Mouse (Mus musculus): ENCODE measurements around the gene Hoxd3. TPM values are rescaled to one million over a fixed set of nuclear protein-coding genes. Genes with fewer than 3 reads are reported as not detected.
A peak's percentile ranks its signal among the peaks of the same experiment; 100 is the strongest.

The Hoxd3 gene
- polyA plus RNA-seq, 1 experiment from 2014 or later, result 55.9 TPM

DNA sequence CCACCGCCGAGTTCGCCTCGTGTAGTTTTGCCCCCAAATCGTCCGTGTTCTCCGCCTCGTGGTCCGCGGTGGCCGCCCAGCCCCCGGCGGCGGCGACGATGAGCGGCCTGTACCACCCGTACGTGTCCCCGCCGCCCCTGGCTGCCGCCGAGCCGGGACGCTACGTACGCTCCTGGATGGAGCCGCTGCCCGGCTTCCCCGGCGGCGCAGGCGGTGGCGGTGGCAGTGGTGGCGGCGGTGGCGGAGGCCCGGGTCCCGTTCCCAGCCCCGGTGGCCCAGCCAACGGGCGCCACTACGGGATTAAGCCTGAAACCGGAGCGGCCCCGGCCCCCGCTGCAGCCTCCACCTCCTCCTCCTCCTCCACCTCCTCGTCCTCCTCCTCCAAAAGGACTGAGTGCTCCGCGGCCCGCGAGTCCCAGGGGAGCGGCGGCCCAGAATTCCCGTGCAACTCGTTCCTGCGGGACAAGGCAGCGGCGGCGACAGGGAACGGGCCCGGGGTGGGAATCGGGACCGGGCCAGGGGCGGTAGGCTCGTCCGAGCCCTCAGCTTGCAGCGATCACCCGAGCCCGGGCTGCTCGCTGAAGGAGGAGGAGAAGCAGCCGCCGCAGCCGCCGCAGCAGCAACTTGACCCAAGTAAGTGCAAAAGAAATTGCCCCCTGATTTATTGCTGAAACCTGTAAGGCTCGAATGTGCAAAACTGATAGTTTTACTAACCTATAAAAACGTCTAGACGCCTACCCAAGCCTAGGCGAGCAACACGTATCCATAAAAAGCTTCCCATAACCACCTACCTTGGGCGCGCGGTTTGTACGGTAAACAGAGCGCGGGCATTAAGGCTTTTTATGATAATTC lies 13.3 kb upstream of the Hoxd3 start:
- peaks cover 65% of the 10 kb centered on the region for H3K27me3 ChIP-seq (replicated peaks)
- no peaks in the 10 kb centered on the region for H3K36me3 ChIP-seq
- ATAC-seq (ENCODE audit: low FRiP score, low read depth), result 0 out of 2 replicates have a peak, but pooled peaks have one; percentile 25
- peaks cover 33% of the 10 kb centered on the region for H3K4me1 ChIP-seq
- peak overlapping the region; percentile 75 for H3K4me2 ChIP-seq (replicated peaks)
- H3K9me3 ChIP-seq, result no peaks in the 10 kb centered on the region
- peak overlapping the region; percentile 96 for H3K9ac ChIP-seq
- H3K4me3 ChIP-seq, result peak overlapping the region; percentile 54
- WGBS, result under 1% methylated on average over 83 of the region's 86 CpGs
- peak overlapping the region; percentile 83; the same call in 1 of the 2 replicates for H3K27ac ChIP-seq

DNA sequence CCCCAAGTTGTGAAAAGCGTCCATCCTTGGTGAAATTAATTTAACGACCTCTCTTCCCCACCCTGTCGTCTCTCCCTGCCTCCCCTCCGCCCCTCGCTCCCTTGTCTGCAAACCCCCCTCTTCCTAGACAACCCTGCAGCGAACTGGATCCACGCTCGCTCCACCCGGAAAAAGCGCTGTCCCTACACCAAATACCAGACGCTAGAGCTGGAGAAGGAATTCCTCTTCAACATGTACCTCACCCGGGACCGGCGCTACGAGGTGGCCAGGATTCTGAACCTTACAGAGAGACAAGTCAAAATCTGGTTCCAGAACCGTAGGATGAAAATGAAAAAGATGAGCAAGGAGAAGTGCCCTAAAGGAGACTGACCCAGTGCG lies 12.7 kb upstream of the Hoxd3 start:
- H3K4me2 ChIP-seq (replicated peaks), result peak overlapping the region; percentile 75
- under 1% methylated on average over 17 of the region's 17 CpGs for WGBS
- peak overlapping the region; percentile 57; the same call in 1 of the 2 replicates for H3K27ac ChIP-seq
- peaks cover 39% of the 10 kb centered on the region for H3K4me1 ChIP-seq
- peak overlapping the region; percentile 54 for H3K4me3 ChIP-seq
- H3K9me3 ChIP-seq, result no peaks in the 10 kb centered on the region
- H3K36me3 ChIP-seq, result no peaks in the 10 kb centered on the region
- H3K27me3 ChIP-seq (replicated peaks), result peaks cover 60% of the 10 kb centered on the region
- ATAC-seq (ENCODE audit: low FRiP score, low read depth), result no peak
- H3K9ac ChIP-seq, result peak overlapping the region; percentile 96

DNA sequence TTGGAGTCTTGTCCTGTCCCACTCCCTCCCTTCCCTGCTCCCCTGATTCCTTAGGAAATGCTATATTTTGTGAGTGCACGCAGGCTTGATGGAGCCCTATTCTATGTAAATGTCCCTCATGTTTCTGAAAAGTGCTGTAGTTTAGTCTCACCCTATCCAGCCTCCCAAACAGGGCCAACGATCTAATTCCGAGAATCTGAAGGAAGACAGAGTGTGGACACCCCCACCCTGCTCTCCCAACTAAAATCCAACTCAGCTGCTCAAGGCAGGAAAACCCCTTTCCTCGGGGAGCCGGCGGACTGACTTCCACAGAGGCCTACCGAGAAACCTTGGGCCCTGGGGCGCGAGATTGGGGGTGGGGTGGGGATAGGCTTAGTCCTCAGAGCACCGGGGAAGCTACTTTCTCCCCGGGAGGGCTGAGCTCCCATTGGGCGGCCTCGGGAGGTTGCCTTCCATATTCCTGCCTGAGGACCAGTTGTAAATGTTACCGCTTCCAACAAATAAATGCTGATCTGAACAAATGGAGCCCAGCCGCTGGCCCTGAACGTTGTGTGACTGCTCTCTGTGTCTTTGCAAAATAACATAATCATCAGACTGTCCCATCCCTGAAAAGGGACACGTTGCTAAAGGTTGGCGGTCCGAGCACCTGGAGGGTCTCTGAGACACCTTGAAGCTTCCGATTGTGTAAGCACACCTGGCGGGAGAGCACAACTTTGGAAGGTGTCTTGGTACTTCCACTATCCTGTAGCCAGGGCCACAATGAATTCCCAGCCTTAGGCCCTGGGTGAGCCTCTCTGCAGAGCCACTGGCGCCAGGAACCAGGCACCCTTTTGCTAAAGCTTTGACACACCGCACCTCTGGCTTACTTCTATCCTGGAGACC lies 11.8 kb upstream of the Hoxd3 start:
- ATAC-seq (ENCODE audit: low FRiP score, low read depth), result no peak
- H3K4me3 ChIP-seq, result peak overlapping the region; percentile 54
- H3K27me3 ChIP-seq (replicated peaks), result peaks cover 53% of the 10 kb centered on the region
- H3K9me3 ChIP-seq, result no peaks in the 10 kb centered on the region
- peak overlapping the region; percentile 75 for H3K4me2 ChIP-seq (replicated peaks)
- H3K27ac ChIP-seq, result peak overlapping the region; percentile 57
- peaks cover 41% of the 10 kb centered on the region for H3K4me1 ChIP-seq
- H3K9ac ChIP-seq, result peak overlapping the region; percentile 96
- 3% methylated on average over 23 of the region's 23 CpGs for WGBS
- H3K36me3 ChIP-seq, result no peaks in the 10 kb centered on the region

DNA sequence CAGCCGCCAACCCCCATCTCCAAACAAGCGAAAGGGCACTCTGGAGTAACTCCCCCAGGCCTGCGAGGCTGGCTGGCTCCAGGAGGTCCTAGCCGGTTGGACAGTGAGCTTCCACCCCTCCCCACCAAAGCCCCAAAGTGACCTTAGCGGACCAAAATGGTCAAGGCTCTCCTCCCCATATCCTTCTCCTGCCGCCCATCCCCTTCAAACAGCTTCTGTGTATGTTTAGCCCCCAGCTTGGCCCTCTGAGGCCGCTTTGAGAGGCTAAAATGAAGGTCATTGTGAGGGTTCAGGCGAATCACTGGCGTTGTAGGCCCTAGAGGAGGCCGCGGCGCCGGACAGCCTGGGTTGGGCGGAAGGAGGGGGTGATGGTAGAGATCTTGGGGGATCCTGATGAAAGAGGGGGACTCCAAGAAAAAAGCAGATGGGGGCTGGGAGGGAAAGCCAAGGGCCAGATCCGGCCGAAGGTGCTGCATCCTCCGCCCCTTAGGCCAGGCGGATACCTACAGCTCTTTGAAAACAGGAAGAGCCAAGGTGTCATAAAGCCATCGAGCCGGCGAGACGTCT lies 11.1 kb upstream of the Hoxd3 start:
- H3K4me2 ChIP-seq (replicated peaks), result peak overlapping the region; percentile 75
- no peak for ATAC-seq (ENCODE audit: low FRiP score, low read depth)
- peak overlapping the region; percentile 57 for H3K27ac ChIP-seq
- H3K36me3 ChIP-seq, result no peaks in the 10 kb centered on the region
- 3% methylated on average over 22 of the region's 22 CpGs for WGBS
- no peaks in the 10 kb centered on the region for H3K9me3 ChIP-seq
- peak overlapping the region; percentile 54 for H3K4me3 ChIP-seq
- peaks cover 41% of the 10 kb centered on the region for H3K4me1 ChIP-seq
- H3K9ac ChIP-seq, result peak overlapping the region; percentile 96
- peaks cover 46% of the 10 kb centered on the region for H3K27me3 ChIP-seq (replicated peaks)

DNA sequence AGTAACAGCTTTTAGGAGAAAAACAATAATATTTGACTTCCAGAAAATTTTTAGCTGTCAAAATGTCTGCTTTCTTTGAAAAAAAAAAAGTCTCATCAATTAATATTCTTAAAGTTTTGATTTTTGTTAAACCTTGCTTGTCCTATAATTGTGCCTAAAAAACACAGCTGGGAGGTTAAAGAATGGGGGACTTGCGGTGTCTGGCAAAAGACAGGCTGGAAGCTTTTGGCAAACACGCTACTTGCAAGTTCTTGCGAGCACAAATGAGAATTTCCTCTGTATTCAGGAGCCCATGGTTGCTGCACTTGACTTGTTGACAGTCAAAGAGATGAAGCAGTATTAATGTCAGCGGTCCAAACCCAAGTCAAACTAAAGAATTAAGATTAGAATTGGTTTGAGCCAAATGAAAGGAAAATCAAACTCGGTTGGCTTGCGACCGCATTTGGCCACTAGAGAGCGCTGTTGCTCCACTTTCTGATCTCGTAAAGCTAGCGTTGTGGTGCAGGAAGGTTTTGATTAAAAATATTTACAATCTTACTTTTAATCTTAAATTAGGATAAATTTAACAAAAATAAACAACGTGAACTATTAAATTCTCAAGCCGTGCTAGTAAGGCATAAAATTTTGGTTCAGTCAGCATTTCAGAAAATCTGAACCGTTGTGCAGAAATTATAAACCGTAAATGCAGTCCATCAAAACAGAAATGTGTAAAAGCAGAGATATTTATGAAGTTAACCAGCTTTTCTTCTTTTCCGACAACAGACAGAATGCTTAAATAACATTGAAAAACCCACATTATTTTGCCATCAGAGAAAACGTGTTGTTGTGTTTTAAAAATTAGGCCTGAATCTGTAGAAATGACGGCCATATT lies 9.5 kb upstream of the Hoxd3 start:
- Histone ChIP-seq H3K4me1 (peaks cover 33% of the 10 kb centered on the region), H3K9me3 (no peaks in the 10 kb centered on the region), H3K36me3 (no peaks in the 10 kb centered on the region), H3K27me3 (replicated peaks) (peaks cover 32% of the 10 kb centered on the region), H3K4me3 (no peak overlapping the region), H3K9ac (0 out of 2 replicates have a peak overlapping the region, but pooled peaks have one; percentile 30), H3K27ac (no peak overlapping the region), H3K4me2 (replicated peaks) (peak overlapping the region; percentile 96)
- WGBS, result 12% methylated on average over 17 of the region's 17 CpGs
- ATAC-seq (ENCODE audit: low FRiP score, low read depth), result no peak

DNA sequence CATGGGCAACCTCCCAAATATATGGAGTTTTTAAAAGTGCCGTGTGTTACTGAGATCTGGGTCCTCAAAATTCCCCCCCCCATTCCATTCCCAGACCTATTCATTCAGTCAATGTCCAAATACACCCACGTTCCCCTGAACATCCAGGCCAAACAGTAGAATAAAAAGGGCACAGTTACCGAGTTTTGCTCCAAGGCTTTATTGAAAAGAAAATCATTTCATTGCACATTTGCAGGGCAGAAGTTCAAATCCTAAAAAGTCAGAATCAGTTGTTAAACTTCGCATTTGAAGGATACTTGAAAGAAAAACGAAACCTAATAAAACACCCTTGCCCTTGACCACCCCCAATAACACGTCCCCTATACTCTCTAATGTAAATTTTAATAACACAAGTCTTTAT lies 8.9 kb upstream of the Hoxd3 start:
- WGBS, result 14% methylated on average over 6 of the region's 6 CpGs
- H3K4me1 ChIP-seq, result peaks cover 31% of the 10 kb centered on the region
- no peak overlapping the region for H3K27ac ChIP-seq
- H3K4me2 ChIP-seq (replicated peaks), result peak overlapping the region; percentile 96
- H3K4me3 ChIP-seq, result no peak overlapping the region
- no peaks in the 10 kb centered on the region for H3K9me3 ChIP-seq
- H3K9ac ChIP-seq, result peak overlapping the region; percentile 30; the same call in 1 of the 2 replicates
- ATAC-seq (ENCODE audit: low FRiP score, low read depth), result no peak
- H3K27me3 ChIP-seq (replicated peaks), result peaks cover 27% of the 10 kb centered on the region
- no peaks in the 10 kb centered on the region for H3K36me3 ChIP-seq

DNA sequence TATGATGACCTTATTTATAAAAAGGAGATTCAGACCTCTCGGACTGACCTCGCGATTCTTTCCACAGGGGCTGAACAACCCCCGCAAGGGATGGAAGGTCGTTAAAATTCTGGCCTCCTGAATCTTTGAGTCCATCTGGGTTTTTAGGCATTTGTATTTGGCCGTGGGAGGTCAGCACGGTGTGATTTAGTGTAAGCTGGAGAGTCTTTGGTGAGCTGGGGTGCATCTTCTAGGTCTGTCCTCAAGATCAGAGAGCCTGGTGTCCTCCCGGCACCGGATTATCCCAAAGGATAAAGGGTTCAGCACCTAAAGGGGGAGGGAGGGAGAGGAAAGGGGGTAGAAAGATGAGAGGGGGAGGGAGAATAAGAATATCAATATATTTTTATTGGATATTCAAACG lies 8.4 kb upstream of the Hoxd3 start:
- peak overlapping the region; percentile 96 for H3K4me2 ChIP-seq (replicated peaks)
- H3K36me3 ChIP-seq, result no peaks in the 10 kb centered on the region
- peaks cover 32% of the 10 kb centered on the region for H3K4me1 ChIP-seq
- WGBS, result 9% methylated on average over 10 of the region's 10 CpGs
- H3K27me3 ChIP-seq (replicated peaks), result peaks cover 24% of the 10 kb centered on the region
- H3K4me3 ChIP-seq, result peak overlapping the region; percentile 78; the same call in 1 of the 2 replicates
- H3K27ac ChIP-seq, result peak overlapping the region; percentile 100
- no peak for ATAC-seq (ENCODE audit: low FRiP score, low read depth)
- no peaks in the 10 kb centered on the region for H3K9me3 ChIP-seq
- peak overlapping the region; percentile 98 for H3K9ac ChIP-seq

DNA sequence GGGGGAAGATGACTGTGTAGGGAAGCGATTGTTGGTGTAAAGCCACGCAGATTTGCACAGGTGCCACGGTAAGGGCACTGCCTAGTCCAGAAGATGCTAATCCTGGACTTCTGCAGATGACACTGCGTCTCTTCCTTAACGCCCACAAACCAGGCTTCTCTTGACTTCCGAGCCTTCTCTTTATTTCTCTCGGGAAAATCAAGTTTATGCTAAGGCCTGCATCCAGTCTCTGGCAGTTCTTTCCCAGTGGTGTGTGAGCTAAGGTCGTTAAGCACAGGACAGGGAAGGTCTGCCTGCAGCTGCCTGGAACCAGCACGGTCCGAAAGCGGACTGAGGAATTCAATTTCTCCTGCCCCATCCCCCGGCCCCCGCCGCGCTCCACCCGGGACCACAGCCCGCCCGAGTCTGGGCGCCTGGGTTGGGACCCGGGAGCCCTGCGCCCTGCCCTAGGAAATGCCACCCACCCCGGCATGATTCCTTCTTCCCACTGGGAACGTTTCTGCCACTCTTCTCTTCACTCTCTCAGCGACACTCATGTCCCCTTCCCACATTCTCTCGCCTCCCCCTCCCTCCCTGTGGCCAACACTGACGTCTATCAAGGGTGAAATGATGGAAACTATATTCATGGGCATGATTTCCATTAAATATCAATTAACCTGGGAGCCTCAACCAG lies 7.9 kb upstream of the Hoxd3 start:
- WGBS, result 2% methylated on average over 26 of the region's 26 CpGs
- peak overlapping the region; percentile 100 for H3K27ac ChIP-seq

DNA sequence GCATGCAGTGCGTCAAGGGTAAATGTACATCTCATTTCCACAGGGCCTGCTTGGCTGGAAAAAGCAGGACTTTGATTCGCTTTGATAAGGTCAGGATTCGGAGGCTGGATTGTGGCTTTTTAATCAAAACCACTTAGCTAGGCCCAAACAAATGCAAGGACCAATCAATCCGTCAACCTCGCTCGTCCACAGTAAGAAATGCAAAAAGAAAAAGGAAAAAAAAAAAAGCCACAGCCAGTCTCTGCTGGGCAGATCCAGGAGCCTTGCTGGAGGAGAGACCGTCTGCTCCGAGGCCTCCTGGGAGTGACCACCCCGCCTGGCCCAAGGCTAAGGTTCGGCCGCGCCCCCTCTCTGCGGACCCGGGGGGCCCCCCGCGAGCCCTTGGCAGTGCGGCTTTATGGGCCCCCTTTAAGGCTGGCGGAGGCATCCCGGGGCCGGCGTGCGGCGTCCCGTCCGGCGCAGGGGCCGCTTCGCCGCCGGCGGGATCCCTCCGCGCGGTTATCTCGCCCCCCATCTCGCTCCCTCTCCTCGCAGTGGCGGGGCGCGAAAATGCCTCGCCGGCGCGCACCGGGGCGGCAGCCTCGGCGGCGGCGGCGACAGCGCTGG lies 7.2 kb upstream of the Hoxd3 start, which contains the start of gene Hoxd8:
Gene Hoxd8 (plus strand): TSS at position 223 of the 606 bp plus-strand sequence.
- H3K36me3 ChIP-seq, result no peaks in the 10 kb centered on the region
- peak within 1 kb of the TSS; percentile 78 for H3K4me3 ChIP-seq
- peak within 1 kb of the TSS; percentile 100 for H3K27ac ChIP-seq
- ATAC-seq (ENCODE audit: low FRiP score, low read depth), result peak; percentile 62
- peak within 1 kb of the TSS; percentile 96 for H3K4me2 ChIP-seq (replicated peaks)
- 1% methylated on average over 52 of the region's 52 CpGs for WGBS
- H3K9ac ChIP-seq, result peak within 1 kb of the TSS; percentile 98
- H3K27me3 ChIP-seq (replicated peaks), result peaks cover 19% of the 10 kb centered on the region
- H3K4me1 ChIP-seq, result peaks cover 41% of the 10 kb centered on the region
- no peaks in the 10 kb centered on the region for H3K9me3 ChIP-seq

More for the DNA sequence above, 7.9 kb upstream of the Hoxd3 start:
- Histone ChIP-seq H3K4me2 (replicated peaks) (peak overlapping the region; percentile 96), H3K36me3 (no peaks in the 10 kb centered on the region), H3K27me3 (replicated peaks) (peaks cover 24% of the 10 kb centered on the region), H3K4me3 (peak overlapping the region; percentile 78), H3K9me3 (no peaks in the 10 kb centered on the region), H3K9ac (peak overlapping the region; percentile 98), H3K4me1 (peaks cover 35% of the 10 kb centered on the region)
- peak; percentile 7; the same call in 1 of the 2 replicates for ATAC-seq (ENCODE audit: low FRiP score, low read depth)

DNA sequence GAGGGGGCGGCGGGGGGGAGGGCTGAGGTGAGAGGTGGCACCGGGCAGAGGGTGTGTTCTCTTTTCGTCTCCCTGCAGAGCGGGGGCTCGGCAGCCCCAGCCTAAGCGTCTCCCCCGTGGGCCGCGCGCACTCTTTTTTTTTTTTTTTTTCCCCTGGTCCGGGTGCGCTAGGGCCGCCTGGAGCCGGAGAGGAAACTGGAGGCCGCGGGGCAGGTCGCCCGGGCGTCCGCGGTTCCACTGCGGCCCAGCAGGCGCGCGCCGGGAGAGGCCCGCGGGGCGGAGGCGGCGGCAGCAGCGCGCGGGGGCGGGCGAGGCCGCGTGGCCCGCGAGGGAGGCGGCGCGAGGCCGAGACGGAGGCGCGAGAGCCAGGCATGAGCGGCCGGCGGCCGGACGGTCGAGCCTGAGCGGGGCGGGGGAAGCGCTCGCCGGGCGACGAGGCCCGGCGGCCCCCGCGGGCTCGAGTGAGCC lies 6.7 kb upstream of the Hoxd3 start:
- ATAC-seq (ENCODE audit: low FRiP score, low read depth), result peak; percentile 7
- Histone ChIP-seq H3K27ac (peak overlapping the region; percentile 100), H3K27me3 (replicated peaks) (peaks cover 13% of the 10 kb centered on the region)

More for the DNA sequence above, 6.7 kb upstream of the Hoxd3 start:
- peak overlapping the region; percentile 78 for H3K4me3 ChIP-seq
- peak overlapping the region; percentile 96 for H3K4me2 ChIP-seq (replicated peaks)
- no peaks in the 10 kb centered on the region for H3K9me3 ChIP-seq
- H3K36me3 ChIP-seq, result no peaks in the 10 kb centered on the region
- H3K4me1 ChIP-seq, result peaks cover 45% of the 10 kb centered on the region
- H3K9ac ChIP-seq, result peak overlapping the region; percentile 98
- WGBS, result under 1% methylated on average over 51 of the region's 66 CpGs

Measured in neural tube, embryonic 12.5 days (tissue).